Mouse (Mus musculus): Measurements from ENCODE around the gene Cdc25b.

DNA sequence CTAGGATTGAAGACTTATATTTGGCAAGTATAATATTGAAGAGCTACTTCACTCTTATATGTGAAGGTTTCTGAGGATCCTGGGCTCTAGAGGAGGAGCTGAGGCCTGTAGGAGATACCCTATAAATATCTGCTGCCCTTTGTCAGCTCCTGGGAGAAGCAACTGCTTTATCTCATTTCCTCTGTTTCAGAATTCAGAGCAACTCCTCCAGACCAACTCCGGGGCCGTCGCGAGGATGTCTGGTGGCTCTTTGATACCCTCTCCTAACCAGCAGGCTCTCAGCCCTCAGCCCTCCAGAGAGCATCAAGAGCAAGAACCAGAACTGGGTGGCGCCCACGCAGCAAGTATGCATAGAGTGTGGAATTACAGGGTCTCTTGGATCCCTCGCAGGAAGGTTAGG, 56.2 kb downstream of the Cdc25b start:
- TF ChIP-seq POLR2A (IDR thresholded peaks at IDR 0.05; ENCODE audit: low read depth, low read length) = no peak
- TF ChIP-seq CTCF (IDR thresholded peaks at IDR 0.05; ENCODE audit: extremely low read depth, insufficient read length, insufficient replicate concordance, low read depth, low read length) = no peak

Measured in small intestine, adult 2 months (tissue).